Mouse (Mus musculus): ENCODE results near the gene Tmem86b. TPM values are rescaled to one million over a fixed set of nuclear protein-coding genes. Genes with fewer than 3 reads are reported as not detected.

Tmem86b gene
- polyA plus RNA-seq, 1 experiment from 2014 or later, result 34.4 TPM

DNA sequence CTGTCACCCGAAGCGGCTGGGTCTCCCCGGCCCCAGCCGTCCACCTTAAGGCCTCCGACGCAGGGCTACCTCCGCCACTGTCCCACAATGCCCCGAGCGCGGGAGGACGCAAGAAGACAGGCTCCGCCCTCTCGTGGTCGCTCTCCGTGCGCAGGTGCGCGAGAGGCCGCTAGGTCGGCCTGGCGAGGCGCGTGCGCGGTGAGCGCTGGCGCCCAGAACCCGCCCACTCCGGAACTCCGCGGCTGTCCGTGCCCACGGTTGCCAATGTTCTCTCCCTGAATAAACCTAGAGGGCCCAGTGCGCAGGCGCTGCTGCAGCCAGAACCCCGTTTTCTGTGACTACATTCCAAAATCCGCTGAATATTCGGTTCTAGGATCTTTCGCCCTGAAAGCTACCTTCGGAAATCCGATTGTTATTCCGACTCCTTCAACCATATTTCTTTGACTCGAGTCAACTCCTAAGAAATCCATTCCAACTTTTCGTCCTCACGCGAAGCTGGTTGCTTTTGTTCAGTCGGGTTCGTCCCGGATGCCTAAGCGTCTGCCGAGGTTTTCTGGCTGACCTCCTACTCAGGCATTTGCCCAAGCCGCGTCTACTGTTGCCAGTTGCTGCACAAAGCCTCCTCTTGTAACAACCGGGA is 27.8 kb upstream of the Tmem86b start, which contains the start of gene Ppp6r1:
TSS of gene Ppp6r1 (minus strand) at position 108 of the 640 bp plus-strand sequence.
- peak within 1 kb of the TSS; percentile 96 for H3K4me2 ChIP-seq
- under 1% methylated on average over 54 of the region's 54 CpGs for WGBS (ENCODE audit: insufficient replicate concordance)
- no peaks in the 10 kb centered on the region for H3K9me3 ChIP-seq (replicated peaks)
- H3K9ac ChIP-seq, result peak within 1 kb of the TSS; percentile 98
- peaks cover 60% of the 10 kb centered on the region for H3K4me1 ChIP-seq (replicated peaks)
- H3K27ac ChIP-seq (replicated peaks), result peak within 1 kb of the TSS; percentile 92
- H3K4me3 ChIP-seq (replicated peaks), result peak within 1 kb of the TSS; percentile 92
- peak; percentile 98 for ATAC-seq (ENCODE audit: insufficient read depth)
- H3K27me3 ChIP-seq, result no peaks in the 10 kb centered on the region
- peaks cover 17% of the 10 kb centered on the region; the same call in 1 of the 2 replicates for H3K36me3 ChIP-seq (replicated peaks)

DNA sequence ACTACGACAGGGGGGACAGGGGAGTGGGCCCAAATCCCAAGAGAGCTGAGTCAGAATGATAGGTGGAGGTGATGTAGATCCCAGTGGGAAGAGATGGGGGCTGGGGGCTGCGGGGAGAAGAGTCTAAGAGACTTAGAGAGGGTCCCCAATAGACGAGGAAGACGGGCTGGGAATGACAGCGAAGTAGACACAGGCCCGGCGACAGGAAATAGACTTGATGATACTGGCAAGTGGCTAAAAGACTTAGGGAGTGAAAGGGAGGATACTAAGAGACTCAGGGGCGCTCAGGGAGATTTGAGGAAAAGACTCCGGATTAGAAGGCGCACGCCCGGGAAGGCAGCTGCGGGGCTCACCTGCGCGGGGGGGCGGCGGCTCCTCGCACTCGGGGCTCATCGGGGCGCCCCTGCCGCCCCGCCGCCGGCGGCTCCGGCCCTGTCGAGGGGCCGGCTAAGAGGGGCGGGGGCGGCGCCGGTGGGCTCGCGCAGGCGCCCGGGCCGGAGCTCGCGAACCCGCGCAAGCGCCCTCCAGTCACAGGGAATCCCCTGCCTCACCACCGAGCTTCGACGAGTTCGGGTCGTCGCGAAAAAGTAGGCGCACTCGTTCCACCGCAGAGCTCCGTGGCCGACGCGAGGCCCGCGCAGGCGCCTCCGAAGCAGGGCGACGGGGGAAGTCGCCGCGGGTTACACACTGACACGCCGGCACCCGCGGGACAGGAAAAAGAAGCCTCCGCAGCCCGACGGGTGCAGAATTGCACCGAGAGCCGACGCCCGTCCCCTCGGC is 27.1 kb upstream of the Tmem86b start:
- Histone ChIP-seq H3K4me3 (replicated peaks) (peak overlapping the region; percentile 92), H3K9me3 (replicated peaks) (no peaks in the 10 kb centered on the region), H3K27ac (replicated peaks) (peak overlapping the region; percentile 92), H3K27me3 (no peaks in the 10 kb centered on the region), H3K36me3 (replicated peaks) (peaks cover 24% of the 10 kb centered on the region), H3K4me2 (peak overlapping the region; percentile 96), H3K9ac (peak overlapping the region; percentile 98), H3K4me1 (replicated peaks) (peaks cover 66% of the 10 kb centered on the region)
- peak; percentile 47 for ATAC-seq (ENCODE audit: insufficient read depth)
- under 1% methylated on average over 62 of the region's 78 CpGs for WGBS (ENCODE audit: insufficient replicate concordance)

DNA sequence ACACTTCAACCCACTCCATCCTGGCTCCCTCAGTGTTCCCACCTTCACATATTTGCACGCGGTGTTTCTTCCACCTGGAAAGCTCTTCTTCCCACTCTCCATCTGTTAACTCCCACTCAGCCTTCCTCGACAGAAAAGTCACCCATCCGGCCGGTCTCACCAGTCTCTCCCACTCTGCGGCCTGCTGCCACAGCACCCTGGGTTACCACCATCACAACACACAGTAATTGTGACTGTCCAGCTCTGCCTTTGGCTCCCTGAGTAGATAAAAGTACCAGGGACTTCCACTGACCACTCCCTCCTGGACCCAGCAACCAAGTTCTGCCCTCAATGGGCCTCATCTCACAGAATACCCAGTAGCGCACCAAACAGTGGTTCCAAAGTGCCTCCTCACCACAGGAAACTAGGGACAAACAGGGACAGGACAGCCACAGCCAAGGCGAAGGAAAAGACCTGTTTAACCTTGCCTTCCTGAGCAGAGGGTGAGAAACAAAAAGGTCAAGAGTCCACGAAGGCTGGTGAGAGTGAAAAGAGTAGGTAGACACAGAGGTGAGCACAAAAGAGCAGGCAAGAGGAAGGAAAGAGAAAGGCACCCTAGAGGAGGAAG is 26.4 kb upstream of the Tmem86b start:
- WGBS (ENCODE audit: insufficient replicate concordance), result 28% methylated on average over 9 of the region's 9 CpGs
- ATAC-seq (ENCODE audit: insufficient read depth), result no peak
- peaks cover 70% of the 10 kb centered on the region for H3K4me1 ChIP-seq (replicated peaks)

DNA sequence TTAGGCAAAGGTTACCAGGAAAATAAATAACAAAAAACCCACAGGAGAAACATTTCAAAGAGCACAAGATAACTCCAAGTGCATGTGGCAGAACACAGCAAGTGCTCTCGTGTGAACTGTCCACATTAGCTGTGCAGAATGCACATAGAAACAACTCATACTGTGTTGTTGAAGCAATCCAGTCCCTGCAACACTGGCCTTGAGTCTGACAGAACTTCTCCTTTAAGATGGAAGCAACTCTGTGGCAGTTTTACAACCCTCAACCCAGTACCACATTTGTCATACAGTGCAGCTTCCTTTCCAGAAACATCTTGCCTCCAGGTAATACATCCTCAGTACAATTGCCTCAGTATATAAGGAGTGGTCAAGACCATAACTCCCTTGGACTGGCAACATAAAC is 25.6 kb upstream of the Tmem86b start:
- no peaks in the 10 kb centered on the region for H3K27me3 ChIP-seq
- peak overlapping the region; percentile 92 for H3K4me3 ChIP-seq (replicated peaks)
- H3K4me2 ChIP-seq, result peak overlapping the region; percentile 96

More for the DNA sequence above, 26.4 kb upstream of the Tmem86b start:
- Histone ChIP-seq H3K9ac (peak overlapping the region; percentile 98), H3K27ac (replicated peaks) (peak overlapping the region; percentile 92), H3K4me2 (peak overlapping the region; percentile 96), H3K36me3 (replicated peaks) (peaks cover 30% of the 10 kb centered on the region), H3K4me3 (replicated peaks) (peak overlapping the region; percentile 92), H3K9me3 (replicated peaks) (no peaks in the 10 kb centered on the region), H3K27me3 (no peaks in the 10 kb centered on the region)

DNA sequence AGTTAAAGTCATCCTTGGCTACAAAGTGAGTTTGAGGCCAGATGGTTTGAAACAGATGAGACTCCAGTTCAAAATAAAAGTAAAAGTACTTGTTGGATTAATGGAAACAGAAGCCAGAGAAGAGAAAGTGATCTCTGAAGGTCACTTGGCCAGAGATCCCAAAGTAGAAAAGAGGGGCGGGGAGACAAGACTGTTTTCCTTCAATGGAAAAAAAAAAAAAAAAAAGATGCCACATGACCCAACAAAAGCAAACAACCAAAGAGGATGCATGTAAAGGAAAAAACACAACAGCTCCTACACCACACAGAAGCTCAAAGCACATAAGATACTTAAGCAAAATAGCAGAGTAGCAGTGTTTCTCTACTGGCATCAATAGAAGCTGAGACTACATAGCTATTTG is 24.7 kb upstream of the Tmem86b start:
- 71% methylated on average over 1 of the region's 1 CpGs for WGBS (ENCODE audit: insufficient replicate concordance)
- peak overlapping the region; percentile 96 for H3K4me2 ChIP-seq
- H3K36me3 ChIP-seq (replicated peaks), result peaks cover 40% of the 10 kb centered on the region
- H3K9me3 ChIP-seq (replicated peaks), result no peaks in the 10 kb centered on the region
- peak overlapping the region; percentile 92; the same call in 1 of the 2 replicates for H3K4me3 ChIP-seq (replicated peaks)
- H3K27me3 ChIP-seq, result no peaks in the 10 kb centered on the region
- peaks cover 84% of the 10 kb centered on the region for H3K4me1 ChIP-seq (replicated peaks)
- no peak for ATAC-seq (ENCODE audit: insufficient read depth)
- H3K9ac ChIP-seq, result 0 out of 2 replicates have a peak overlapping the region, but pooled peaks have one; percentile 13
- H3K27ac ChIP-seq (replicated peaks), result no peak overlapping the region

More for the DNA sequence above, 25.6 kb upstream of the Tmem86b start:
- Histone ChIP-seq H3K36me3 (replicated peaks) (peaks cover 33% of the 10 kb centered on the region), H3K9me3 (replicated peaks) (no peaks in the 10 kb centered on the region), H3K9ac (peak overlapping the region; percentile 98), H3K27ac (replicated peaks) (peak overlapping the region; percentile 92), H3K4me1 (replicated peaks) (peaks cover 77% of the 10 kb centered on the region)
- 10% methylated on average over 1 of the region's 1 CpGs for WGBS (ENCODE audit: insufficient replicate concordance)
- ATAC-seq (ENCODE audit: insufficient read depth), result no peak

DNA sequence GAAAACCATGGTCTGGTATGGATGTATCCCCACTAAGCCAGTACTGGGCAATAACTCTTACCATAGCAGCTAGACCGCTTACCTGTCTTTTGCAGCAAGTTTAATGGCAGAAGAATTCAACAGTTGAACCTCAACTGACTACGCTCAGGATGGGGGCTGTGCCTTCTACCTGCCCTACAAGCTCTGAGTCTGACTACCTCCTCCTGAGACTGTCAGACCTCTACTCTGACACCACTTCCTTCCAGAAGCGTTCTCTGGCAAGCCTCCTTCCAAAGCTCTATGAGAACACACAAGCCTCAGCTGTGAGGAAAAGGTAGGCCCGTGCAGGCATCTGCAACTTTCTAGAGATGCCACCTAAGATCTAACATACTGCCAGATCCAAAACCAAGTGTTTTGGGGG is 24.2 kb upstream of the Tmem86b start:
- no peaks in the 10 kb centered on the region for H3K27me3 ChIP-seq
- H3K4me2 ChIP-seq, result peak overlapping the region; percentile 96; the same call in 1 of the 2 replicates
- 57% methylated on average over 4 of the region's 4 CpGs for WGBS (ENCODE audit: insufficient replicate concordance)
- H3K4me3 ChIP-seq (replicated peaks), result no peak overlapping the region
- no peak for ATAC-seq (ENCODE audit: insufficient read depth)
- no peak overlapping the region for H3K9ac ChIP-seq
- H3K27ac ChIP-seq (replicated peaks), result no peak overlapping the region
- H3K4me1 ChIP-seq (replicated peaks), result peaks cover 80% of the 10 kb centered on the region
- H3K36me3 ChIP-seq (replicated peaks), result peaks cover 40% of the 10 kb centered on the region
- H3K9me3 ChIP-seq (replicated peaks), result no peaks in the 10 kb centered on the region

DNA sequence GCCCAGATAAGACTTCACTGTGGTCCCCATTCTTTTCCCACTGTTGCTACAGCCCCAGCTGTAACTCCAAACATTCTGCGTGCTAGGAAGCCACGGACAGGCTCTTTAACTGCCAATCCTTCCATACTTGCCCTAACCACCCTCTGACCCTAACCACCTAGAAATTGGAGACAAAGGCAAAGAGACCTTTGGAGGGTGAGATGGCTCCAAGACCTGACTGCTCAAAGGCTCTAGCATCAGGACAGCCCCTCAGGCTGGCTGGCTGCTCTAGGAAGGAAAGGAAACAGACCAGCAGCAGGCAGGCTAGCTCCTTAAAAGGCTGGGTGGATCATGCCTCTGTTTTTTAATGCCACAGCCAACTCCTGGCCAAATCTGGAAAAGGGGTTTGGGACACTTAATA is 23.0 kb upstream of the Tmem86b start:
- H3K4me3 ChIP-seq (replicated peaks), result peak overlapping the region; percentile 9; the same call in 1 of the 2 replicates
- ATAC-seq (ENCODE audit: insufficient read depth), result no peak
- peaks cover 40% of the 10 kb centered on the region for H3K36me3 ChIP-seq (replicated peaks)
- WGBS (ENCODE audit: insufficient replicate concordance), result 10% methylated on average over 2 of the region's 2 CpGs
- H3K9me3 ChIP-seq (replicated peaks), result no peaks in the 10 kb centered on the region
- peak overlapping the region; percentile 51 for H3K4me2 ChIP-seq
- H3K9ac ChIP-seq, result peak overlapping the region; percentile 22; the same call in 1 of the 2 replicates
- peaks cover 69% of the 10 kb centered on the region for H3K4me1 ChIP-seq (replicated peaks)
- H3K27me3 ChIP-seq, result no peaks in the 10 kb centered on the region
- peak overlapping the region; percentile 82 for H3K27ac ChIP-seq (replicated peaks)

DNA sequence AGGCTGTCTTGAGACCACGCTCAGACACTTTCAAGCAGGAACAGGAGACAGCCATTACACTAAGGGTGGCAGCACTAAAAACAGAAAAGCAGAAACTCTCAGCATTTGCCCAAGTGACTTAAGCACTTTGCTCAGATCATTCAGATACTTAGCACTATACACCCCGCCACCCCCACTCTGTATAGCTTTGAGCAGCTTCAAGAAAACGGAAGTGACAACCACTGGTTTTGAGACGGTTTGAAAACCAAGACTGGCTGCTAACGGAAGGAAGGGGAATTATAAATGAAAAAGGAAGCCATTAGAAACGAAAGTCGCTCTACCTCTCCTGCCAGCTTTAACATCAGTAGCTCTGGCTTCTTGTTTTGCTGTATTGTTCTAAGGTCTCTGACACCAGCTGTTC is 22.6 kb upstream of the Tmem86b start:
- H3K9me3 ChIP-seq (replicated peaks), result no peaks in the 10 kb centered on the region
- H3K4me3 ChIP-seq (replicated peaks), result 0 out of 2 replicates have a peak overlapping the region, but pooled peaks have one; percentile 9
- no peak for ATAC-seq (ENCODE audit: insufficient read depth)
- peaks cover 40% of the 10 kb centered on the region for H3K36me3 ChIP-seq (replicated peaks)
- WGBS (ENCODE audit: insufficient replicate concordance), result 26% methylated on average over 7 of the region's 7 CpGs
- H3K27me3 ChIP-seq, result no peaks in the 10 kb centered on the region
- peaks cover 67% of the 10 kb centered on the region for H3K4me1 ChIP-seq (replicated peaks)
- peak overlapping the region; percentile 82 for H3K27ac ChIP-seq (replicated peaks)
- peak overlapping the region; percentile 22; the same call in 1 of the 2 replicates for H3K9ac ChIP-seq
- peak overlapping the region; percentile 51 for H3K4me2 ChIP-seq

DNA sequence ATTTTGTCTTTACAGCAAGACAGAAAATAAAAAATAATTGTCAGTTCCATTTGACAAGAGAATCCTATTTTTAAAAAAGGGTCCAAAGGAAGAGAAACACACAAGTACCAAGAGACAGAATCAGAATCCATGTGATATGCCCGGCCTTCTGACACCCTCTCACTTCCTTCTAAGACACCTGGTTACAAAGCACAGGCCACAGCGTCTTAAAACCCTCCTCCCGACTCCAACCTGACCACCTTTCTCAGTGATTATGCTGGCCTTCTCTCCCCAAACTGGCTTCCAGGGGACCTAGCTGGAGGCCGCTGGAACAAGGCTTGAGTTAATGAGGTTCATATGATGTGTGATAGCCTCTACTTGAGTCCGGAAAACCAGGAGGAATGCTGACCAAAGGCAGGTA is 22.1 kb upstream of the Tmem86b start:
- no peak for ATAC-seq (ENCODE audit: insufficient read depth)
- no peak overlapping the region for H3K4me3 ChIP-seq (replicated peaks)
- peak overlapping the region; percentile 51 for H3K4me2 ChIP-seq
- H3K27me3 ChIP-seq, result no peaks in the 10 kb centered on the region
- H3K4me1 ChIP-seq (replicated peaks), result peaks cover 70% of the 10 kb centered on the region
- no peaks in the 10 kb centered on the region for H3K9me3 ChIP-seq (replicated peaks)
- H3K36me3 ChIP-seq (replicated peaks), result peaks cover 40% of the 10 kb centered on the region
- H3K9ac ChIP-seq, result no peak overlapping the region
- 29% methylated on average over 5 of the region's 5 CpGs for WGBS (ENCODE audit: insufficient replicate concordance)
- H3K27ac ChIP-seq (replicated peaks), result peak overlapping the region; percentile 82

DNA sequence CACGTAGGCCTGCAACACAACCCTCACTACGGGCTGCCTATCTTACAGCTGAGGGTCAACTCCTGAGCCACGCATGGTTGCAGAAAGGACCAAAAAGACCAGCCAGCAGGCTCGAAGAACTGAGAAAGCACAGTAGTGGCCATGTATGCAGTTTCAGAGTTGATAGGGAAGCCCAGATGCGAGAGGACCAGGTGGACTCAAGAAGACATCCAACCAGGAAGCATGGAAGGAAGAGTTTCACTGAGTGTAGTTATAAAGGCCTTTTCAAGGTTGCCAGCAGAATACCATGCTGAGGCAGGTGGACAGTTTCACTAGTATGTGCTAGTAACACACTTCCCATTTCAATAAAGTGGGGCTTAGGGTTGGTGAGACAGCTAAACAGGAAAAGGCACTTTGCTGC is 21.5 kb upstream of the Tmem86b start:
- Histone ChIP-seq H3K4me3 (replicated peaks) (no peak overlapping the region), H3K27me3 (no peaks in the 10 kb centered on the region), H3K4me2 (no peak overlapping the region), H3K4me1 (replicated peaks) (peaks cover 73% of the 10 kb centered on the region), H3K9ac (no peak overlapping the region), H3K36me3 (replicated peaks) (peaks cover 41% of the 10 kb centered on the region), H3K27ac (replicated peaks) (peak overlapping the region; percentile 82; the same call in 1 of the 2 replicates), H3K9me3 (replicated peaks) (no peaks in the 10 kb centered on the region)
- no peak for ATAC-seq (ENCODE audit: insufficient read depth)
- 58% methylated on average over 5 of the region's 5 CpGs for WGBS (ENCODE audit: insufficient replicate concordance)

DNA sequence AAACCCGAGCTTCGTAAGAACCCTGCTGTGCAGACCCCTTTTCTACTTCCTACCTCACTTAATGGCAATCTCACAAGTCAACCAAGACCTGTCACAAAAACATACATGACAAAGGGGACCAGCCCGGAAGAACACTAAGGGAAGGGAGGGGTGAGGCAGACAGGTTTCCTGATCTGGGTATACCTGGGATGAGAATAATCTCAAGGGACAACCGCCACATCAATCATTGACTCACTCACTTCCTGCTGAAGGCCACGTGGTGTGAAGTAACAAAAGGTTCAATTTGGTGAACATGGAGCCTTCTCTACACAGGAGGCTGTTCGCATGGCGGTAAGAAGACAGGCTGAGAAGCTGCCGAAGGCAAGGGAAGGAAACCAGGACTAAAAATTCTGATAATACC is 20.4 kb upstream of the Tmem86b start:
- H3K4me1 ChIP-seq (replicated peaks), result peaks cover 73% of the 10 kb centered on the region
- WGBS (ENCODE audit: insufficient replicate concordance), result 46% methylated on average over 8 of the region's 8 CpGs
- H3K27me3 ChIP-seq, result no peaks in the 10 kb centered on the region
- H3K4me2 ChIP-seq, result no peak overlapping the region
- no peak overlapping the region for H3K4me3 ChIP-seq (replicated peaks)
- H3K36me3 ChIP-seq (replicated peaks), result peaks cover 52% of the 10 kb centered on the region
- no peaks in the 10 kb centered on the region for H3K9me3 ChIP-seq (replicated peaks)
- H3K9ac ChIP-seq, result no peak overlapping the region
- no peak overlapping the region for H3K27ac ChIP-seq (replicated peaks)
- ATAC-seq (ENCODE audit: insufficient read depth), result no peak

Measured in liver, embryonic 15.5 days (tissue).